Mouse (Mus musculus): ENCODE measurements around the gene Prss36. TPM values are rescaled to one million over a fixed set of nuclear protein-coding genes. Genes with fewer than 3 reads are reported as not detected.
"Not testable (repeated sequence)": the region's sequence is repeated elsewhere in the genome, so short reads cannot be mapped to it uniquely, and the experiment has no call there.

Prss36 gene
- polyA plus RNA-seq, 1 experiment: 20.2 TPM

GRCm38 (mm10) chr7:127898179-127898956 is 48.2 kb downstream of the Prss36 start:
- Histone ChIP-seq H3K4me1 (ENCODE audit: control insufficient read depth, insufficient read depth, insufficient read length, low read length) (0 out of 2 replicates have a peak, but pooled peaks cover 3% of the 10 kb centered on the region), H3K4me3 (ENCODE audit: insufficient read depth, low read depth, low read length) (no peak overlapping the region), H3K27ac (replicated peaks; ENCODE audit: low read depth, low read length) (no peak overlapping the region)

DNA sequence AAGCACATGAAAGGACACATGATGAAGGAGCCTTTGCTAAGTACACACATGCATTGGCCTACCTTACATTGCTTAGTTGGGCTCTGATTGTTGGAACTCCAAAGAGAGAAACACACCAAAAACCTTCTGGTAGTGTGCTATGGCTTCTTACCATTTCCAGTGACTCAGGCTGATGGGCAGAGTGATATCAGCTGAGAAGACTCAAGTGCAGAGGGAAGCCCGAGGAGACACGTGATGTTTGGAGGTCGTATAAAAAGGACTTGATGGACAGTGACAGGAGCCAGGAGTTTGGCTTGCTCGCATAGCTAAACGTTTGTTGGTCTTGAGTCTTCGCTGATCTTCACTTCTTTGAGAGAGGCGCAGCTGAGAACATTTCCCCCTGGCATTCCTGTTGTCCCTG is 49.0 kb downstream of the Prss36 start:
- H3K4me1 ChIP-seq (ENCODE audit: control insufficient read depth, insufficient read depth, insufficient read length, low read length): 0 out of 2 replicates have a peak, but pooled peaks cover 3% of the 10 kb centered on the region
- no peak overlapping the region for H3K27ac ChIP-seq (replicated peaks; ENCODE audit: low read depth, low read length)
- no peak overlapping the region for H3K4me3 ChIP-seq (ENCODE audit: insufficient read depth, low read depth, low read length)

DNA sequence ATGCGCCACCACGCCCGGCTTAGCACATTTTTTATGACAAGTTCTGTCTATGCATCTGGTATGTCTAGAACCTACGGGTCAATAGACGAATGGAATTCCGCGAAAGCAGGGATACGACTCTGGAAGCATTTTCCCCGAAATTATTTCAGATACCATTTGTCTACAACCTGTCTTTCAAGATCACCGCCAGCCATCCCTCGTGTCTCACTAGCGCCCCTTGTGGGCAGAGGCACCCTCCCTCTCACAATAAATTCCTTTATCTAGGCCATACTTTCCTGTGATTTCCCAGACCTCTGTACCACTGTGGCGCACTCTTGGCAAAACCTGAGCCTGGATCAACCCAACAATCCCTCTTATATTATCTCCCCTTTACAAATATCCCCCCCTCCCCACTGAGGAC is 50.1 kb downstream of the Prss36 start:
- Histone ChIP-seq H3K27ac (replicated peaks; ENCODE audit: low read depth, low read length) (no peak overlapping the region), H3K4me3 (ENCODE audit: insufficient read depth, low read depth, low read length) (no peak overlapping the region)

GRCm38 (mm10) chr7:127895891-127896290 is 50.6 kb downstream of the Prss36 start:
- Histone ChIP-seq H3K27ac (replicated peaks; ENCODE audit: low read depth, low read length) (0 out of 2 replicates have a peak overlapping the region, but pooled peaks have one; percentile 18), H3K4me3 (ENCODE audit: insufficient read depth, low read depth, low read length) (peak overlapping the region; percentile 8; the same call in 1 of the 2 replicates)
- not testable (repeated sequence) for H3K4me1 ChIP-seq (ENCODE audit: control insufficient read depth, insufficient read depth, insufficient read length, low read length)

More for the DNA sequence above, 50.1 kb downstream of the Prss36 start:
- 0 out of 2 replicates have a peak, but pooled peaks cover 3% of the 10 kb centered on the region for H3K4me1 ChIP-seq (ENCODE audit: control insufficient read depth, insufficient read depth, insufficient read length, low read length)

DNA sequence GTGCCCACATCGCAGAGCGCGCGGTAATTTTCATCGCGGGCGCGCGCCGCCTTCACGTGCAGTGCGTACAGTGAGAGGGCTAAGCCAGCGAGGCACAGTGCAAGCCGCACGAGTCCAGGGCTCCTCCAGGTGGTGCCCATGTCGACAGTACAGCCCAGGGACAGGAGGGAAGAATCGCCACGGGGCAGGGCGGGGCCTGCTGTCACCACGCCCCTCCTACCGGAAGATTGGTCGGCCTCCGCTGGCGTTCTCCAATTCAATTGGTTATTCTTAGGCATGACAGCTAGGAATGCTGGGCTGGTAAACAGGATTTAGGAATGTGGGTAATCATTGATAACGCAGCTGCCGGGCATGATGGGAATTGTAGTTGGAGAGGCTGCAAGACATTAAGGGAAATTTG is 51.1 kb downstream of the Prss36 start, which contains the start of the genes Gm21974 and Vkorc1:
Gm21974 (minus strand) TSS at position 13 of the 400 bp plus-strand sequence.
Vkorc1 (minus strand) TSS at position 176 of the 400 bp plus-strand sequence.
- Histone ChIP-seq H3K4me3 (ENCODE audit: insufficient read depth, low read depth, low read length) (peak within 1 kb of the TSS; percentile 65), H3K4me1 (ENCODE audit: control insufficient read depth, insufficient read depth, insufficient read length, low read length) (0 out of 2 replicates have a peak, but pooled peaks cover 3% of the 10 kb centered on the region), H3K27ac (replicated peaks; ENCODE audit: low read depth, low read length) (0 out of 2 replicates have a peak within 1 kb of the TSS, but pooled peaks have one; percentile 18)

GRCm38 (mm10) chr7:127894480-127894879 is 52.0 kb downstream of the Prss36 start:
- peak overlapping the region; percentile 65 for H3K4me3 ChIP-seq (ENCODE audit: insufficient read depth, low read depth, low read length)
- H3K27ac ChIP-seq (replicated peaks; ENCODE audit: low read depth, low read length): no peak overlapping the region
- 0 out of 2 replicates have a peak, but pooled peaks cover 3% of the 10 kb centered on the region for H3K4me1 ChIP-seq (ENCODE audit: control insufficient read depth, insufficient read depth, insufficient read length, low read length)

- 0 out of 2 replicates have a peak, but pooled peaks cover 3% of the 10 kb centered on the region for H3K4me1 ChIP-seq (ENCODE audit: control insufficient read depth, insufficient read depth, insufficient read length, low read length)
- H3K4me3 ChIP-seq (ENCODE audit: insufficient read depth, low read depth, low read length): no peak within 1 kb of the TSS
- H3K27ac ChIP-seq (replicated peaks; ENCODE audit: low read depth, low read length): no peak within 1 kb of the TSS
Measured at GRCm38 (mm10) chr7:127890798-127891197, 55.7 kb downstream of the Prss36 start, which contains the start of gene Prss53. Gene Prss53, minus strand, starts transcription at chr7:127890970.

DNA sequence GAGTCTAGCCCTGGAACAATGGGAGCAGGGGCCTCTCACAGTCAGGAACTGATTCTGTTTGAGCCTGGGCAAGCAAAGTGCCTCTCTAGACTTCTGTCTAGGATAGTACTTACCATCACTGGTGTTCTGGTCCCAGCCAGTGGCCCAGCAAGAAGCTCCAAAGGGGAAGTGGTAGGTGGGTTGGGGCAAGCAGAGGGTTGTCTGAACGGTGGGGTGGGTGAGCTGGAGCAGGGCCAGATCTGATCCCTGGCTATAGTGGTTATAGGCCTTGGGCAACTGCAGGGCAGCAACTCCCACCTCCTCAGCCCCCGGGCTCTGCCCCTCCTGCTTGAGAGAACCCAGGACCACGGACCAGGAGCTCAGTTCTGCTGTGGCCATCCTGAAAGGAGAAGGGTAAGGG is 57.7 kb downstream of the Prss36 start:
- H3K4me3 ChIP-seq (ENCODE audit: insufficient read depth, low read depth, low read length): no peak overlapping the region
- no peaks in the 10 kb centered on the region for H3K4me1 ChIP-seq (ENCODE audit: control insufficient read depth, insufficient read depth, insufficient read length, low read length)
- no peak overlapping the region for H3K27ac ChIP-seq (replicated peaks; ENCODE audit: low read depth, low read length)

DNA sequence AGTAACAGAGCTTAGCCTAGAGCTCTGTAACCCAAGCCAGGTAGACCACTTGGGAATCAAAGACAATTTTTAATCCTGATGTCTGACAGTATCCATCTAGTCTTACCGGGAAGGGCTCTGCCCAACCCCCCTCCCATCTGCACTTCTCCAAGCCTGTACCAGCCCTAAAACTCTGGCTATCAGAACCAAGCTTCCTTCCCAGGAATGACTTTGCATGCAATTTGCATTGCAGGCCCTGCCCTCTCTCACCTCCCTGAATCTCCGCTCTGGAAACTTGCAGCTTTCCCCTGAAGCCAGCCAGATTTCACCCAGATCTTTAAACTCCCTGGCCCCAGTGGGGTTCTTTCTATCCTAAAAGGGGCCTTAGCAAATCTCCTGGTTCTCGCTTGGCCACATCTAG is 58.7 kb downstream of the Prss36 start:
- Histone ChIP-seq H3K4me3 (ENCODE audit: insufficient read depth, low read depth, low read length) (no peak overlapping the region), H3K27ac (replicated peaks; ENCODE audit: low read depth, low read length) (no peak overlapping the region), H3K4me1 (ENCODE audit: control insufficient read depth, insufficient read depth, insufficient read length, low read length) (no peaks in the 10 kb centered on the region)

DNA sequence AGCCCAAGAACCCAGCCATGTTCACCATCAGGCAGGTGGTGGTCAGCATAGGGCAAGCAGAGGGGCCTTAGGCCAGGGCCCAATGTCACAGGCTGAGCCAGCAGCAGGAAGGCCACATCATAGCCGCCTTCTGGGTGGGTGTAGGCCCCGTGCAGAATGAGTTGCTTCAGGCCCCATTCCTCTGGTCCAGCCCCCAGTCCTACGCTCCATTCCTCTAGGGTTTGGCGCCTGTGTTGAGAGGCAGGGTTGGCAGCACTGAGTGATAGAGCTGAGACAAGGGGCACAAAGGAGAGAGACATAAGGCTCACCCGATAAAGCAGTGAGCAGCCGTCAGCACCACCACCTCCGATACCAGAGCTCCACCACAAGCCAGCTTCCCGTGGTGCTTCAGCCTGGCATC is 59.3 kb downstream of the Prss36 start:
- no peak overlapping the region for H3K4me3 ChIP-seq (ENCODE audit: insufficient read depth, low read depth, low read length)
- H3K4me1 ChIP-seq (ENCODE audit: control insufficient read depth, insufficient read depth, insufficient read length, low read length): no peaks in the 10 kb centered on the region
- no peak overlapping the region for H3K27ac ChIP-seq (replicated peaks; ENCODE audit: low read depth, low read length)

DNA sequence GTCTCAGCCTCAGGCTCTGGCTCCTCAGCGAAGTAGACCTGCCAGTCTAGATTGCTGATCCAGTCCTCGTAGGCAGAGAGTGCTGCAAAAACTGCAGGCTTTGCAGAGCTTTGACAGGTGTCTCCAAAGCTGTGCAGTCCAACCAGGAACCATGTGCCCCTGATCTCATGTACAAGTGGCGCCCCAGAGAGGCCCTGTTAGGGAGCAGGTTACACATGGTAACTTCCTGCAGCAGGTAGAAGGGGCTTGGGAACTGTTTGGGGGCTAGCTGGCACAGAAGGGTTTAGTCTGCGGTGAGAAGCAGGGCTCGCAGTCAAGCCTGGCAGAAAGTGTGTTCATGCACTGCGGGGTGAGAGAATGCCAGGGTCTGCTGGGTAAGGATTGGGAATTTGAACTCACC is 60.0 kb downstream of the Prss36 start:
- H3K4me1 ChIP-seq (ENCODE audit: control insufficient read depth, insufficient read depth, insufficient read length, low read length): no peaks in the 10 kb centered on the region
- no peak overlapping the region for H3K4me3 ChIP-seq (ENCODE audit: insufficient read depth, low read depth, low read length)
- H3K27ac ChIP-seq (replicated peaks; ENCODE audit: low read depth, low read length): no peak overlapping the region

DNA sequence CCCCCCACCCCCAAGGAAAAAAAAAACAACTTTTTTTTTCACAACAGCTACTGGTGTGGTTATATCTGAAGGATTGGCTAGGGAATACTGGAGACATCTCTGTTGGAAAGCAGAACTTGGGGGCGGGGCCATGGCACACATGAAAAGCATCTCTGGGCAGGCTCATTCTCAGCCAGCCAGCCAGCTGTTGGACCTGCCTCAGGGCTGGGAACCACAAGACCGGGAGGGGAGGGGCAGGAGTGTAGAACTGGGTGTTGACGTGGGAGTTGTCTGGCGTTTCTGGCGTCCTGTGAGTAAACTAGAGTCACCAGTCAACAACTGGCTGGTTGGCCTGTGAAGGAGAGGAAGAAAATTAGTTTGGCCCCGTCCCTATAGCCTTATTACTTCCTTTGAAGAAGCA is 60.6 kb downstream of the Prss36 start:
- Histone ChIP-seq H3K27ac (replicated peaks; ENCODE audit: low read depth, low read length) (no peak overlapping the region), H3K4me3 (ENCODE audit: insufficient read depth, low read depth, low read length) (no peak overlapping the region), H3K4me1 (ENCODE audit: control insufficient read depth, insufficient read depth, insufficient read length, low read length) (no peaks in the 10 kb centered on the region)

Other genes with a start within 250 kb of the Prss36 start
- gene Bcl7c, start 237.8 kb downstream of the Prss36 start, polyA plus RNA-seq (2012; ENCODE audit: insufficient read depth, insufficient read length, missing spikeins): 15.7 and 17.4 TPM in 2 replicates
- gene Ctf1, start 234.0 kb downstream of the Prss36 start, polyA plus RNA-seq (2012; ENCODE audit: insufficient read depth, insufficient read length, missing spikeins): 7.3 and 10.5 TPM in 2 replicates
- gene Ctf2, start 214.6 kb downstream of the Prss36 start, polyA plus RNA-seq (2012; ENCODE audit: insufficient read depth, insufficient read length, missing spikeins): not detected in 2 replicates
- gene Fbxl19, start 202.2 kb downstream of the Prss36 start, polyA plus RNA-seq (2012; ENCODE audit: insufficient read depth, insufficient read length, missing spikeins): 2.7 and 3.2 TPM in 2 replicates
- gene Orai3, start 176.9 kb downstream of the Prss36 start, polyA plus RNA-seq (2012; ENCODE audit: insufficient read depth, insufficient read length, missing spikeins): 16.8 and 23.1 TPM in 2 replicates
- gene Setd1a, start 170.1 kb downstream of the Prss36 start, polyA plus RNA-seq (2012; ENCODE audit: insufficient read depth, insufficient read length, missing spikeins): 11.7 and 13.6 TPM in 2 replicates
- gene Gm49388, start 161.1 kb downstream of the Prss36 start, polyA plus RNA-seq (2012; ENCODE audit: insufficient read depth, insufficient read length, missing spikeins): 0.54 TPM in 1 of 2 replicates, not detected in the other
- gene Hsd3b7, start 146.1 kb downstream of the Prss36 start, polyA plus RNA-seq (2012; ENCODE audit: insufficient read depth, insufficient read length, missing spikeins): 39.6 and 47.1 TPM in 2 replicates
- gene Stx4a, start 122.4 kb downstream of the Prss36 start, polyA plus RNA-seq (2012; ENCODE audit: insufficient read depth, insufficient read length, missing spikeins): 89.1 and 91.8 TPM in 2 replicates
- gene Stx1b, start 122.2 kb downstream of the Prss36 start, polyA plus RNA-seq (2012; ENCODE audit: insufficient read depth, insufficient read length, missing spikeins): 4.8 and 8.4 TPM in 2 replicates
- gene Zfp646, start 70.5 kb downstream of the Prss36 start, polyA plus RNA-seq (2012; ENCODE audit: insufficient read depth, insufficient read length, missing spikeins): 6.3 and 6.8 TPM in 2 replicates
- gene Zfp668, start 69.9 kb downstream of the Prss36 start, polyA plus RNA-seq (2012; ENCODE audit: insufficient read depth, insufficient read length, missing spikeins): 1.4 TPM in 2 replicates
- gene Prss53, start 55.8 kb downstream of the Prss36 start, polyA plus RNA-seq (2012; ENCODE audit: insufficient read depth, insufficient read length, missing spikeins): 0.67 and 1.1 TPM in 2 replicates
- gene Gm21974, start 51.3 kb downstream of the Prss36 start, polyA plus RNA-seq (2012; ENCODE audit: insufficient read depth, insufficient read length, missing spikeins): not detected in 2 replicates
- gene Vkorc1, start 51.1 kb downstream of the Prss36 start, polyA plus RNA-seq (2012; ENCODE audit: insufficient read depth, insufficient read length, missing spikeins): 72.3 and 86.0 TPM in 2 replicates
- gene Bckdk, start 42.6 kb downstream of the Prss36 start, polyA plus RNA-seq (2012; ENCODE audit: insufficient read depth, insufficient read length, missing spikeins): 202 and 239 TPM in 2 replicates
- gene Kat8, start 34.2 kb downstream of the Prss36 start, polyA plus RNA-seq (2012; ENCODE audit: insufficient read depth, insufficient read length, missing spikeins): 17.9 and 21.4 TPM in 2 replicates
- gene Prss8, start 16.6 kb downstream of the Prss36 start, polyA plus RNA-seq (2012; ENCODE audit: insufficient read depth, insufficient read length, missing spikeins): 0.79 TPM in 1 of 2 replicates, not detected in the other
- 250 and 260 TPM in 2 replicates for gene Fus, start 20.7 kb upstream of the Prss36 start, polyA plus RNA-seq (2012; ENCODE audit: insufficient read depth, insufficient read length, missing spikeins)
- gene Pycard, start 47.1 kb upstream of the Prss36 start, polyA plus RNA-seq (2012; ENCODE audit: insufficient read depth, insufficient read length, missing spikeins): 0.79 and 3.6 TPM in 2 replicates
- gene Trim72, start 57.2 kb upstream of the Prss36 start, polyA plus RNA-seq (2012; ENCODE audit: insufficient read depth, insufficient read length, missing spikeins): 0.48 and 2.6 TPM in 2 replicates
- 4.6 and 6.0 TPM in 2 replicates for gene Itgam, start 115.9 kb upstream of the Prss36 start, polyA plus RNA-seq (2012; ENCODE audit: insufficient read depth, insufficient read length, missing spikeins)
- gene Gm49368, start 116.0 kb upstream of the Prss36 start, polyA plus RNA-seq (2012; ENCODE audit: insufficient read depth, insufficient read length, missing spikeins): not detected in 2 replicates
- 0.75 TPM in 1 of 2 replicates, not detected in the other for gene Itgax, start 182.8 kb upstream of the Prss36 start, polyA plus RNA-seq (2012; ENCODE audit: insufficient read depth, insufficient read length, missing spikeins)
- not detected in 2 replicates for gene Itgad, start 207.7 kb upstream of the Prss36 start, polyA plus RNA-seq (2012; ENCODE audit: insufficient read depth, insufficient read length, missing spikeins)

All from brown adipose tissue, adult 24 weeks (tissue).